Mouse (Mus musculus) ES-Bruce4 (cell line): ENCODE measurements around the gene Kctd6.

Source experiments
- EP300 ChIP-seq: IDR thresholded peaks from 2 replicates; pipeline ENCODE4 v1.6.1; 2011; ENCODE audit warnings: low read depth, low read length; ENCODE audit not compliant: insufficient read depth
- POLR2A ChIP-seq: IDR thresholded peaks from one replicate; pipeline ENCODE4 v1.8.1; 2011; ENCODE audit warnings: low read length; ENCODE audit not compliant: insufficient read depth

GRCm38 (mm10) chr14:8229367-8230019 is 15.6 kb downstream of the Kctd6 start:
- TF ChIP-seq POLR2A = no peak
- TF ChIP-seq EP300 = no peak
